Mouse (Mus musculus): ENCODE data around the gene Enthd1. TPM values are rescaled to one million over a fixed set of nuclear protein-coding genes. Genes with fewer than 3 reads are reported as not detected.

Enthd1 gene
- polyA plus RNA-seq (2017; shearing (Covaris generic)), result 0.61 TPM

GRCm38 (mm10) chr15:80565106-80565665 lies at the start of gene Enthd1:
Gene Enthd1, minus strand, starts transcription at chr15:80565156.

GRCm38 (mm10) chr15:80572291-80572690 lies 7.3 kb upstream of the Enthd1 start, which contains the start of gene Grap2:
Gene Grap2, plus strand, starts transcription at chr15:80572594.

Other genes with a start within 250 kb of the Enthd1 start
- gene Grap2, start 7.4 kb upstream of the Enthd1 start, polyA plus RNA-seq (2017; shearing (Covaris generic)), result 117 TPM
- 0.16 TPM for gene Fam83f, start 106.7 kb upstream of the Enthd1 start, polyA plus RNA-seq (2017; shearing (Covaris generic))
- gene Tnrc6b, start 146.2 kb upstream of the Enthd1 start, polyA plus RNA-seq (2017; shearing (Covaris generic)), result 51.2 TPM